Mouse (Mus musculus) layer of hippocampus, adult 9-11 months (tissue): ENCODE measurements around the gene Fam171a2.

Source experiments
- DNase-seq: peaks from one replicate; pipeline ENCODE4 v3.0.0; 2022

Fam171a2 gene

DNA sequence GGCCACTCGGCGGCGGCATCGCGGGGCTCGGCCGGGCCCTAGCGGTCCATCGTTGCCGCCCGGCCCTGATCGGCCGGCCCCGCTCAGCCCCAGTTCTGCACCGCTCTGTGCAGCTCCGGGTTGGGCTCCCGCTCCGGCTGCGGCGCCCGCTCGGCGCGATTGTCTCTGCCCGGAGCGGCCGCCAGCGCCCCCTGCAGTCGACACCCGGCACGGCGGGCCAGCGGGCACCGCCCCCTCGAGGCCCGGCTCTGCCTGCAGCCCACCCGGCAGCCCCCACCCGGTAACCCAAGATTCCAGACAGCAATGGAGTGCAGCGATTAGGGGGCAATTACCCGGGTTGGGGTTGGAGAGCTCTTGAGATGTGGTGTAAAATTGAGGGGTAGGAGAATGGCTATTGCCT lies at the start of gene Fam171a2:
Gene Fam171a2 (minus strand): TSS at position 186 of the 400 bp plus-strand sequence.
- DNase-seq, result peak; percentile 52

DNA sequence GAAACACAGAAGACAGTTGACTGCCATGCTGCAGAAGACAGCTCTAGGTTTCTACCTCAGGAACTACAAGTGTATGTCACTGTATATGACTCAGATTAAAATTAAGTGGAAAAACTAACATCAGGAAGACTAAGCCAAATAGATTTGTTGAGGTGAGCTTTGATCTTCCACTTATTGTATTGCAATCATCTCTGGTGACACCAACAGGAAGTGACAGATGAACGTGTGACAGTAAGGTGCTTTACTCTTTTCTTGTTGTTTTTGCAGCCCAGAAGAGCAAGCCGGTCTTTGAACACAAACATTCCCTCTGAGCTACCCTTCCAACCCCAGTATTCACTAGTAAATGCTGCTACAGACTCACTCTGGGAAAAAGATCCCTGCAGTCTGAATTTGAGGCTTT lies 49.2 kb upstream of the Fam171a2 start:
- DNase-seq, result no peak

DNA sequence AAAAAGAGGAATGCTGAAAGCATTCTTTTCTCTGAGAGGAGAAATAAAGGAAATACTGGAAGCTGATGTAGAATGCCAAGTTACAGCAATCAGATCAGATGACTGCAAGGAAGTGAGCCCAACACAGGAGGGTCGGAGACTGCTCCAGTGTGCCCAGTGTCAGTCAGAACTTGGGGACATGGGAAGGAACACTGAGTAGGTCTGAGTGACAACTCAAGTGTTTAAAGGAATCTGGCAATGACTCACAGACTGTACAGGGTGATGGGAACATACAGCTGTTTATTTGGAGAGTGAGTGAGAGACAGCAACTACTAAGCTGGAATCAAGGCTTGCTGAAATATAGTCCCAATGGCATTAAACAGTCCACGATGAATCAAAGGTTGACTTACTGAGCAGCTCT lies 48.7 kb upstream of the Fam171a2 start:
- no peak for DNase-seq

DNA sequence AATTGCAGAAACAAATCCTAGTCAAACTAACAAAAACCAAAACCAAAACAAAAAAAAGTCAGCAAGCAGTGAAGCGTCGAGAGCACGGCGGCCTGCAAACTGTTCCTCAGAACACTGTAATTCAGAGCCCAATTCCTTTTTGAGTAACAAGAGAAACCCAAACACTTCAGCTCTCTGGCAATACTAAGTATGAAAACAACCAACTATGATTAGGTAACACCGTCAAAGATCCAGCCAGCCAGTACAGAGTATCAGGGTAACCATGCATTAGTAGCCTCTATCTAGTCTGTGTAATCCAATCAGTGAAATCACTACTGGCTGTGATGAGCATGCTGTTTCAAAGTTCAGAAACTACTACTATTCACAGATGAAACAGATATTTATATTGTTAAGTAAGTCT lies 48.3 kb upstream of the Fam171a2 start:
- no peak for DNase-seq

DNA sequence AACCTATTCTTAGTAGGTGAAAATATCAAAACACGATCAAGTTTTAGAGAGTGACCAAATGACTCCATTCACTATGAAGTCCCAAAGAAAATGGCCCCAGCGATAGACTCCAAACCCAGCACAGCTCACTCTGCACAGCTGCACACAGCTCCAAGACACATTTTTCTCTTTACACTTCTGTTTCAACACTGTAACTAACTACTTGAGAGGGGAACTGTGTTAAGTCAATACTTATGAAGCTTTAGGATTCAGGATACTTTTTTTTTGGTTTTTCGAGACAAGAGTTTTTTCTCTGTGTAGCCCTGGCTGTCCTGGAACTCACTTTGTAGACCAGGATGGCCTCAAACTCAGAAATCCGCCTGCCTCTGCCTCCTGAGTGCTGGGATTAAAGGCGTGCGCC lies 47.6 kb upstream of the Fam171a2 start:
- no peak for DNase-seq

DNA sequence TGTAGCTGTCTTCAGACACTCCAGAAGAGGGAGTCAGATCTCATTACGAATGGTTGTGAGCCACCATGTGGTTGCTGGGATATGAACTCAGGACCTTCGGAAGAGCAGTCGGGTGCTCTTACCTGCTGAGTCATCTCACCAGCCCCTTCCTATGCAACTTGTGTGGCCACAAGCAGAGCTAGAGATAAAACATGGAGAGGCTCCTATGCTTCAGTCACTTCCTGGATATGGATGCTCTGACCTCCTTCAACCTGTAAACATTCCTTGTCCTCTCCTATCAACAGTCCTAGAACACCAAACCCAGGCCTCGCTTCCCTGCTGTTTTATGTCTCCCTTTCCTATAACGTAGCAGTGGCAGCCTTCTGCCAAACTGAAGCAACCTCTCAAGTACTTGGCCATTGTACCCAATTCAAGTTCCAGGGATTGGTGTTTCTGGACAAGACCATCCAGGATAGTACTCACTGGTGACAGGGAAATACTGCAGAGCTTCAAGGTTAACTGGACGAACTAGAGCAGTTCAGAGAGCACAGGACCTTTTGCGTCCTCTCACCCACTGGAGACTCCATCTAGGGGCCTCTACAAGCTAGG lies 46.7 kb upstream of the Fam171a2 start:
- no peak for DNase-seq

DNA sequence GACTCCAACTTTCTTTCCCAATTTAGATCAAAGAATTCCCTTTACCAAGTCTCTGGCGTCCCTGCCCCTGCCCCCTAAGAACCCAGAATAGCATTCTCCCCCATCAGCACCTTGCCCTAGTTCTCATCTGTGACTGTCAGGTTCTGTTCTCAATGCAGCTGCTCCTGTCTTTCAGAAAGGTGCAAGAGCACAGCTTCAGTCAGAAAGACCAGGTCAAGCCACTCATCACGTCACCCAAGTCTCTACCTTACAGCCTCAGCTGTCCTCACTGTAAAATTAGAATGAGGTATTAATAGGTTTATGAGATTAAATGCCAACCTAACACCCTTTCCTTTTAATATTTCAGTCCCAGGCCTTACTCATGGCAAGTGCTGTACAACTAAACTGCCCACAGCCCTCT lies 45.8 kb upstream of the Fam171a2 start:
- no peak for DNase-seq

DNA sequence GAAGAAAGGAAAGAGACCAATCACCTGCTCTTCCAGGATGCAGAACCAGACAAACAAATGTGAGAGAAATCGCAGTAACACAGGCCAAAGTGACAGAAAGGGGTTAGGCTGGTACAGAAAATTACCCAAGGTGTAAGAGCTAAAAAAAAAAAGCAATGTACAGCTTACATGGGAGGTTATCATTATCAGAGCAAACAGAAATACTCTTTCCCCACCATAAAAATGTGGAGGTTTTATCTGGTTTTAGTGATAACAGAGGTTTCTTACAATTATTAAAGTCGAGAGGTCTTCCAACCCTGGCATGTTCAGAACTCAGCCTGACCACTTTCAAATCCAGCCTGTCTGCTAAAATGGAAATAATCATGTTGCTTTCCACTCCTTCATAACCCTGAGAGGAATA lies 40.4 kb upstream of the Fam171a2 start:
- no peak for DNase-seq

DNA sequence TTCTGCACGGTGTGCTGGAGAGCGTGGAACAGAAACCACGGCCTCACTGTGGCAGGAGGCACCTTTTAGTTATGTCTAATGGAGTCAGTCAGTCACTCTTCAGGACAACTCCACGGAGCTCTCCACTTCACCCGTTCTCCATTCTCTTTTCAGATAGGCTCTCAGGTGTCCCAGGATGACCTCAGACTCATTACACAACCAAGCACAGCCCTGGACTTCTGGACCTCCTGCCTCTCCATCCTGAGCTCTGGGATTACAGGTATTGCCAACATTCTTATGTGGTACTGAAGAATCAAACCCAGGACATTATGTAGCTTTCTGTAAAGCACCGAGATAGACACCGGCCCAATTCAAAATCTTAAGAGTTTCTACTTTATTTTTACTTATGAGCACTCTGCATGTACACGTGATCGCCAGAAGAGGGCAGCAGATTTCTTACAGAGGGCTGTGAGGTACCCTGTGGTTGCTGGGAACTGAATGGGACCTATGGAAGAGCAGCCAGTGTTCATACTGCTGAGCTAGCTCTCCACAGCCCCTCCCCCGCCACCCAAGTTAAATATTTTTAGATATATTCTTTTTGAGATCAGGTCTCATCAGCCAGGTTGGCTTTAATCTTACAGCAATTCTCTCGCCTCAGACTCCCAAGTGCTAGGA lies 39.4 kb upstream of the Fam171a2 start:
- DNase-seq, result peak; percentile 46

DNA sequence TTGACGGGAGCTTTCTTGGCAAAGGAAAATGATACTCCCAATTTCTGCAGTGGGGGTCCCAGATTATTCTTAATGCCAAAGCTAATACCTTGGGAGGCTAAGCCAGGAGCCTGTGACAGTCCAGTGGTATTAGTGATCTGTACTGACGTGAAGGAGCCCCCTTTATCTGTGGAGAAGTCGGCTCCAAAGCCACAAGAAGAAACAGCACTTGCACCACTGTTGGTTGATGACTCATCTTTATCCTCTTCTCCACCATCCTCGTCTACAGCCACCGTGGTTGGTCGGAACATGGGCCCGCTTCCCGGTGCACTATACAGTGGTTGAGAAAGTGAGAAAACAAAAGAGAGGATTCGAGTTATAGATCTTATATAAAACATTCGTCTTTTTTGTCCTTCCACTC lies 34.3 kb upstream of the Fam171a2 start:
- DNase-seq, result no peak

DNA sequence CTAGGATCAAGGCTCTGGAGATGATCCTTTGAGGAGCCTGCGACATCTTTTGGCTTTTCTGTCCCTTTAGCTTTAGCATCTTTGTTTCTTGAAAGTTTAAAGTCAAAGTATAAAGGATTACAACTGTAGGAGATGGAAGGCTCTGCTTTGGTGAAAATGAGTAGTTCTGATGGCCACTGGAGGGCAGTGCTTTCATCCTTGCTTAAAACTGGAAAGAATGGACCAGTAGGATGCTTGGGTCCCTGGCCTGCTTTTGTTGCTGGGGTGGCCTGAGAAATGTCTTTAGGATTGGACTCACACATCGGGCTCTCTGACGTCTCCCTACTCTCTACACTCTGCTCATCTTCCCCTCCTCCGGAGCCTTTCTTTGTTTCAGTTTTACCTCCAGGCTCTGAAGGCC lies 33.4 kb upstream of the Fam171a2 start:
- DNase-seq, result no peak

DNA sequence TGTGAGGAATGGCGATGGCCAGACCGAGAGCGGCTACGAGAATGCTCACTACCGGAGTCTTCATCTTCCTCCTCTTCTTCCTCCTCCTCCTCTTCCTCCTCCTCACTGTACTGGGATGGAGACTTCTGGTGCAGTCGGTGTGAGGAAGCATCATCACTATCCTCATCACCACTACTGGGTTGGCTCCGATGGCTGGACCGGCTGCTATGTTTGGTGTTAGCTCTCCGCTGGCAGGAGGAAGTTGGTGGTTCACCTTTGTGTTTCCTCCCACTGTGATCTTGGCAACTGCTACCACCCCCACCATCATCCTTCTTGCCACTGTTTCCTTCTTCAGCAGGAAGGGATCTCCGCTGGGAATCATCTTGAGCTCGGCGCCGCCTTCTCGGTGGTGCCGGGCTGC lies 32.6 kb upstream of the Fam171a2 start:
- DNase-seq, result no peak

DNA sequence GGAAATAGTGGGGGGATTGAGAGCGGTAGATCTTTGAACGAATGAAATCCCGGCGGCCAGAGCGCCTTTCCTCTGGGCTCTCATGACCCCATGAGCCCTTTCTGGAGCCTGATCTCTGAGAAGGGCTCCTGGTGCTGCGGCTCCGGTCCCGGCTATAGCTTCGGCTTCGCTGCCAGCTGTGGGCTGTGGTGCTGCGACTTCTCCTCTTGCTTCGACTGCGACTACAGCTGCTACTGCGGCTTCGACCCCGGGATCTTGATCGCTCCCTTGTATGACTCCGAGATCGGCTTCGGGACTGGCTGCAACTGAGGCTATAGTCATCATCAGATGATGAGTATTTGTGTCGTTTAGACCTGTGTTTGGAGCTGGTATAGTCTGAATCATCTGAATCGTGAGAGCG lies 32.1 kb upstream of the Fam171a2 start:
- no peak for DNase-seq

DNA sequence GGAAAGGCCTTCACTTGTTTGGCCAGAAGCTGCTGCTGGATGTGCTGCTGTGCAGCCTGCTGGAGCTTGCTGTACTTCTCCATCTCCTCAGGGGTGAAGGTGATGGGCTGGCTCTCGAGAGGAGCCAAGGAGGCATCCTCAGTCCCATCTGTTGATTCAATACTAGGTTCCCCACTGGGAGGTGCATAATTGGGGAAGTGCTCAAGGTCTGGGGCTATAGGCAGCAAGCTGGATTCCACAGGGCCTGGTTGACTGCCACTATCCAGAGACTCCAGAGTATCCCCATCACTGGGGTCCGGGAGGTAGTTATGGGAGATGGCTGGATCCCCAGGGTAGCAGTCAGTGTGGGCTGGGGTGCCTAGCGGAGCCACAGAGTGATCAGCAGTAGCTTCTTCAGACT lies 31.2 kb upstream of the Fam171a2 start:
- DNase-seq, result no peak

DNA sequence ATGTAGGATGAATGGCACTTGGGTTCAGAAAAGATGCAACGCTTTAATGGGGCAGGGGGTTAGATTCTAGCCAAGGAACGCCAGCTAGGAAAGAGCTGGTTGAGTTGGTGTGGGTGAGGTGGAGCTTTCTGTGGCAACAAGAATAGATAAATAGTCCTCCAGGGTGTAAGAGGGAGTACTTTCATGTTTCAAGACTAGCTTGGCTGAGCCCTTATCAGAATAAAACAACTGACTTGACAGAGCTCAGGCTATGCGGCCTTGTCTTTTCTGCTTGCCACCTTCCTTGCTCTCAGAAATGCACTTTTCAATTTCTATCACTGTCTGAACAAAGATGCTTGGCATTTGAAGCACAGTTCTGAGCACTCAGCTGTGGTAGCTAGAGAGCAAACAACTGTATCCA lies 27.5 kb upstream of the Fam171a2 start:
- no peak for DNase-seq

DNA sequence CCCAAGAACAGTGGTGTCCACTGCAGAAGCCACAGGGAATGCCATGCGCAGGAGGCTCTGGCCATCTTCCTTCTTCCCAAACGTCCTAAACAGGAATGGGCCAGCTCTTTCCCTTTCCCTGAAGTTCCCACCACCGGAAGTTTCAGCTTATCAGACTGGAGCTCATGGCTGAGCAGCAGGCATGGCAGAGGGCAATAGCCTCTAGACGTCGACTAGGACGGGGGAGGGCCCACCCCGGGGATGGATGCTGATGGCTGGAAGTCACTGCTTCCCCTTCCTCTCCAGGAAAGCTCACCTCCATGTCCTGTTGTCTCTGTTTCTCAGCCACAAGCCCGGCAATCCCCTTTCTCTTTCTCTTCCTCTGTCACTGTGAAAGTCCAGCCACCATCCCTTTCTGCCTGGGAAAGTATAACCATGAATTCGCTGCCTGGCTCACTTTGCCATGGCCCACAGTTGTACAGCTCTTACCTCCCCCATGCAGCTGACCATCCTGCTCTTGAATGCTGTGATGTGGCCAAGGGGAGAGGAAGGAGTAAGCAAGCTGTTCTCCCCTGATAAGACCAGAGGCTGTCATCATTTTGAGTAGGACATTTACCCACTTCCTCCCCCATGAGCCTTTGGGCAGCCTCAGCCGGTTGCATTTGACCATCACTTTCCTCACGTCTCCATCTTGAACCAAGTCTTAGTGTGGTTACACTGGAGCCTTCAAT lies 22.3 kb upstream of the Fam171a2 start, which contains the start of gene Itga2b:
Gene Itga2b (minus strand): TSS at position 475 of the 710 bp plus-strand sequence.
- no peak for DNase-seq

DNA sequence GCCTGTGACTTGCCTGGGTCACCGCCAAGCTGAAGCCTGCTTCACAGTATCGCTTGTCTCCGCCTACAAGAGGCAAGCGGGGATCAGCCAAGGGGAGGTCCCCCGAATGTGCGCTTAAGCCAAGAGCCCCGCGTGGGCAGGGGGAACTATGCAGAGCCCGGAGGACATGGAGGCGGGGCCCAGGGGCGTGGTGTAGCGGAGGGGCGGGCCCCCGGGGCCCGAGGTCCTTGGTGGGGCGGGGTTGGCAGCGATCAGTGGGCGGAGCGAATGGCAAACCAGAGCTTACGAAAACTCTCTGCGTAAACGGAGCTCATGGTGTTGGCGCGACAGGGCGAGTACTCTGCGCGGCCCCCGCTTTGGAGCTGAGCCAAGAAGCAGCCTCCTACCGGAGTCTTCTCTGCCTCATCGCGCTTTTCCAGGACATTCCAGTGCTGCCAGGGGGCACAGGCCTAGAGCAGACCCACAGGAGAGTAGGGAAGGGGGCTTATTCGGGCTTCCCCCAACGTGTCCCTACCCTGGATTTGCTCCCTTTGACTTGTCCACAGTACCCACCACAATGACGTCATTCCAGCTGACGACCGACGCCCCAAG lies 19.7 kb upstream of the Fam171a2 start:
- DNase-seq, result peak; percentile 95

DNA sequence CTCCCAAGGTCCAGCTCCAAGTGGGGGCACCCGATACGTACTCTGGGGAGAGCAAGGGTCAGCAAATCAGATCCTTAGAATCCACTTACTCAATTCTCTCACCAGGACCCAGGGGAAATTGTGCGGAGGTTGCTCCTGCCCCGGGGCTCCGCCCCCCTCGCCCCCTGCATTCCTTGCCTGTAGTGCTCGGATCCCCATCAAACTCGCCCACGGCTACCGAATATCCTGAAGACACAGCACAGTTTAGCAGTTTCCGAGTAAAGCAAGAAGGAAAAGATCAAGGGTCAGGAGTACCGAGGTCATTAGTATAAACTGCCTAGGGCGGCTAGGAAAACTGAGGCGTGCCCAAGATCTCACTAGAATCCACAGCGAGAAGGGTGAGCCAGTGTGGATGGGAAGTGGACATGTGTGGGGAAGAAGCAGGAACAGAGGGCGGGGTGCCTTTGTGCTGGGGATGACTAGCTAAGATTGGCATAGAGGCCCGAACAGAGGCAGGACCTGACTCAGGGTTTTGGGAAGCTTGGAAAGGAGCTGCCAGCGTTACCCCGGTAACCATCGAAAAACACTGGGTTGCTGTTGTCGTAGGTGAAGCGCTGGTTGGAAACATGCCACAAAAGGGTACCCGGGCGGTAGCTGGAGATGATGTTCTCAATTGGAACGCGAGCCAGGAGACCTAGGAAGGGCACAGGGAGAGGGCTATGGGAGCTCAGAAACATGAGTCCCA lies 18.4 kb upstream of the Fam171a2 start:
- peak; percentile 79 for DNase-seq

DNA sequence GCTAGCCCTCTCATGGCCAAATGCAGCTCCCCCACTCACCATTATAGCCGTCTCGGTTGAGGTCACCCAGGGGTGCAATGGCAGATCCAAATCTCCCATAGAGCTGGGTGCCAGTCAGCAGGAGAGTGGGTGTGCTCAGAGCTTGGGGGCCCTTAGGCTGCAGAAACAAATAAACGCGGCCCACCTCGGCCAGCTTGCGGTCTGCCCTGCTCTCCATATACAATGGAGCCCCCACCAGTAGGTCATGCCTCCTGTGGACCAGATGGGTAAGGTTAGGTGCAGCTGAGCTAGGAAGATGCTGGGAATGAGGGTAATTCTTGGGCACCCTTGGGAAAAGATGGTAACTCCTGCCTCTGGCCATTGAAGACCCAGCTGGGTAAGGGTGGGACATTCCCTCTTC lies 17.4 kb upstream of the Fam171a2 start:
- no peak for DNase-seq

DNA sequence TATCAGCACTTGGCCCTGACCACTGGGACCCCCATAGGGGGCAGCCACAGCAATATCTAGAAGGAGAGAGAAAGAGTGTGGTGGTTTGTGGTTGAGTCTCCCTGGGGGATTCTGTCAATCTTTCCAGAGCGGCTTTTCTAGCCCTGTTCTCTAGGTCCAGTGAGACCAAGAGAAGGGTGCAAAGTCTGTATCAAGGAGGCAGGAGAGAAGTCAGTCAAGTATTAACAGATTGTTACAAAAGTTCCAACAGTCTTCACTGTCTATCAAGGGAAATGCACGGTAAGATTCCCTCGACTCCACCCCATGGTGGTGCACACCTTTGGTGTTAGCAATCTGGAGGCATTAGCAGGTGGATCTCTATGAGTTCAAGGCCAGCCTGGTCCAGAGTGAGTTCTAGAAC lies 14.3 kb upstream of the Fam171a2 start:
- no peak for DNase-seq

DNA sequence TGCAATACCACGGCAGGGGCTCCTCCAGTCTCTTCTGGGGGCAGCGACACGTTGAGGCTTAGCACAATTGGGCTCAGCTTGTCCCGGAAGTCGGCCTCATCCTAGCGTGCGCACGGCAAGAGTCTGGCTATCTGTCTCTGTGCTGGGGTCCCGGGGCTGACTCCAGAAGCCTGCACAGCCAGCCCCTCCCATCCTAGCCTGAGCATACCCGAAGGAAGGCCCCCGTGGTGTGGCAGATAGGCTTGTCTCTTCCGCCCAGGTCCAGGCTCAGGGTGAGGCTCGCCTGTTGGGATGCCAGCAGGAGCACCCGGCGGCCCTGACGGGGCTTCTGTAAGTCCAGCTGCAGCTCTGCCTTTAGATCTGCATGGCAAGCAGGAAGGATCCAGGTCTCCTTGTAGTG lies 13.1 kb upstream of the Fam171a2 start:
- no peak for DNase-seq

DNA sequence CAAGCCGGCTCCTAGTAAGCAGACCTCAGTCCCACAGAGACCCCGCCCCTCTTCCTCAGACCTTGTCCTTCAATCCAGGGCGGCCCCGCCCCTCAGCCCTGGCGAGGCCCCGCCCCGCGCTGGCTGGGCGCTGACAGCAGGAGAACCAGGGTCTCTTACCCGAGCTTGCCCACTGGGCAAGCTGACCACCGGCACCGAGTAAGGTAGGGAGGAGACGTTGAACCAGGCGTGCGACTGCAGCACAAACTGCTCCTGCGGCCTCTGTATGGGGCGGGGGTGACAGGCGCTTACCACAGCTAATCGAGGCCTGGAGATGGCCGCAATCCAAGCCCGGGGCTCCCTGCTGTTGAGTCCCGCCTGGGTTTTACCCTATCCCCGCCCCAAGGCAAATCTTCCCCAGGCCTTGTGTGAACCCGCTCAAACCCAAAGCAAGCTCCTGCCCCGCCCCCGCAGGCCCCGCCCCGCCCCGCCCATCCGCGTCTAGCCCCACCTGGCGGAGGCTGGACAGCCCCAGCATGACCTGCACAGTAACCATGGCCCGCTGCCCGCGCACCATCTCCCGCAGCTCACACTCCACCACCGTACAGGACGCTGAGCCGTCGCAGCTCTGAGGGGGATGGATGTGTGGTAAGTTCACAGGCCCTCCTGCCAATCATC lies 8.4 kb upstream of the Fam171a2 start:
- DNase-seq, result peak; percentile 45

DNA sequence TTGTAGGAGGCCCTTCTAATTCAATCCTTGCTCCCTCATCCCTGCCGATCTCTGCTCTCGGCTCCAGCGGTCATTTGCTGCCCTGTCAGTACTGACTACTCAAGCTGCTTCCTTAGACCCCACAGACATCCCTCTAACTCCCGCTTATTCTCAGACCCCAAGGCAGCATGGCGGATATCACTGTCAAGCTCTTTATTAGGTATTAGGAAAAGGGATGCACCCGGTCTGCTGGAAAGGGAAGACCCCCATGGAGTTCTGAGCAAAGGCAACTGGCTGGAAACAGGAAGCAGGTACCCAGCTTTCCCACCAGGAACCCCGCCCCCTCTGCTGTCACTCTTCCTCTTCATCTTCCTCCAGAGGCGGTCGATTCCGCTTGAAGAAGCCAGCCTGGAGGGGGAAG lies 5.6 kb upstream of the Fam171a2 start:
- DNase-seq, result no peak
